Mouse (Mus musculus) limb, embryonic 15.5 days (tissue): ENCODE measurements around the gene Epb41l5. TPM values are rescaled to one million over a fixed set of nuclear protein-coding genes. Genes with fewer than 3 reads are reported as not detected.

Experiments
- ATAC-seq: fragments of 200-750 bp; cut with Nextera tagmentation; 2 replicates; pipeline ENCODE4 v1.8.0; 2017; ENCODE audit warnings: low read depth, moderate TSS enrichment; ENCODE audit not compliant: insufficient number of reproducible peaks, low FRiP score, low TSS enrichment
- H3K27ac ChIP-seq: fragments of 300-500 bp; sonication (generic); 2 replicates; pipeline ENCODE4 v1.5.1; 2015; ENCODE audit warnings: moderate library complexity, mild to moderate bottlenecking, inconsistent platforms
- H3K27me3 ChIP-seq: fragments of 300-500 bp; sonication (generic); 2 replicates; pipeline ENCODE4 v1.6.1; 2015; ENCODE audit warnings: inconsistent platforms
- H3K36me3 ChIP-seq: fragments of 300-500 bp; sonication (generic); 2 replicates; pipeline ENCODE4 v1.6.1; 2015; ENCODE audit warnings: inconsistent platforms
- H3K4me1 ChIP-seq: fragments of 300-500 bp; sonication (generic); 2 replicates; pipeline ENCODE4 v1.6.1; 2015; ENCODE audit warnings: inconsistent platforms
- H3K4me2 ChIP-seq: fragments of 300-500 bp; sonication (generic); 2 replicates; pipeline ENCODE4 v1.6.1; 2015; ENCODE audit warnings: mild to moderate bottlenecking, inconsistent platforms
- H3K4me3 ChIP-seq: fragments of 300-500 bp; sonication (generic); 2 replicates; pipeline ENCODE4 v1.5.1; 2015; ENCODE audit warnings: mild to moderate bottlenecking, inconsistent platforms
- H3K9ac ChIP-seq: fragments of 300-500 bp; sonication (generic); 2 replicates; pipeline ENCODE4 v1.6.1; 2015; ENCODE audit warnings: inconsistent platforms
- H3K9me3 ChIP-seq: fragments of 300-500 bp; sonication (generic); 2 replicates; pipeline ENCODE4 v1.6.1; 2016; ENCODE audit warnings: inconsistent platforms
- WGBS: fragments of 180-500 bp; shearing (Covaris S2); methylation state at CpG from one replicate; pipeline ENCODE4 v1.1.7; 2015; 5-methylcytosine and 5-hydroxymethylcytosine counted together
- polyA plus RNA-seq: library from polyadenylated mRNA; unstranded; fragments of >200 nt; fragmentation: Nextera tagmentation; extraction: Ambion mirVana; gene quantifications from 2 replicates; pipeline ENCODE4 v1.2.1, GENCODE M21; 2015

Gene Epb41l5
- polyA plus RNA-seq, 1 experiment from 2014 or later, result 13.7 TPM

GRCm38 (mm10) chr1:119509474-119509873 is 139.3 kb downstream of the Epb41l5 start:
- H3K9ac ChIP-seq, result no peak overlapping the region
- H3K36me3 ChIP-seq, result no peaks in the 10 kb centered on the region
- no peaks in the 10 kb centered on the region for H3K9me3 ChIP-seq
- peaks cover 17% of the 10 kb centered on the region for H3K4me1 ChIP-seq
- H3K4me2 ChIP-seq, result no peak overlapping the region
- H3K27me3 ChIP-seq, result no peaks in the 10 kb centered on the region
- H3K27ac ChIP-seq, result no peak overlapping the region
- WGBS, result 73% methylated on average over 7 of the region's 7 CpGs
- no peak overlapping the region for H3K4me3 ChIP-seq
- ATAC-seq, result no peak

GRCm38 (mm10) chr1:119508548-119508947 is 140.3 kb downstream of the Epb41l5 start:
- Histone ChIP-seq H3K4me2 (no peak overlapping the region), H3K9ac (no peak overlapping the region), H3K27me3 (no peaks in the 10 kb centered on the region), H3K36me3 (no peaks in the 10 kb centered on the region), H3K9me3 (no peaks in the 10 kb centered on the region), H3K27ac (peak overlapping the region; percentile 47; the same call in 1 of the 2 replicates), H3K4me1 (peaks cover 21% of the 10 kb centered on the region), H3K4me3 (no peak overlapping the region)
- 31% methylated on average over 4 of the region's 4 CpGs for WGBS
- no peak for ATAC-seq

- no peak overlapping the region for H3K9ac ChIP-seq
- peaks cover 32% of the 10 kb centered on the region for H3K4me1 ChIP-seq
- H3K27me3 ChIP-seq, result no peaks in the 10 kb centered on the region
- no peak overlapping the region for H3K4me2 ChIP-seq
- ATAC-seq, result no peak
- no peak overlapping the region for H3K27ac ChIP-seq
- no peak overlapping the region for H3K4me3 ChIP-seq
- H3K36me3 ChIP-seq, result no peaks in the 10 kb centered on the region; the same call in 1 of the 2 replicates
- no peaks in the 10 kb centered on the region for H3K9me3 ChIP-seq
- WGBS, result 87% methylated on average over 3 of the region's 3 CpGs
Observed at GRCm38 (mm10) chr1:119505951-119506350, 142.8 kb downstream of the Epb41l5 start.

GRCm38 (mm10) chr1:119504260-119505062 is 144.3 kb downstream of the Epb41l5 start, which contains the start of gene Ralb:
Gene Ralb, minus strand, starts transcription at chr1:119504794.
- H3K4me2 ChIP-seq, result peak within 1 kb of the TSS; percentile 72
- peak; percentile 96 for ATAC-seq
- no peaks in the 10 kb centered on the region for H3K9me3 ChIP-seq
- peak within 1 kb of the TSS; percentile 53 for H3K9ac ChIP-seq
- peaks cover 4% of the 10 kb centered on the region for H3K36me3 ChIP-seq
- peaks cover 27% of the 10 kb centered on the region for H3K4me1 ChIP-seq
- H3K27me3 ChIP-seq, result no peaks in the 10 kb centered on the region
- under 1% methylated on average over 56 of the region's 57 CpGs for WGBS
- H3K4me3 ChIP-seq, result peak within 1 kb of the TSS; percentile 84
- peak within 1 kb of the TSS; percentile 81 for H3K27ac ChIP-seq

- peak overlapping the region; percentile 81 for H3K27ac ChIP-seq
- no peak for ATAC-seq
- H3K9ac ChIP-seq, result peak overlapping the region; percentile 53
- peaks cover 27% of the 10 kb centered on the region for H3K4me1 ChIP-seq
- peaks cover 4% of the 10 kb centered on the region for H3K36me3 ChIP-seq
- peak overlapping the region; percentile 72 for H3K4me2 ChIP-seq
- no peaks in the 10 kb centered on the region for H3K9me3 ChIP-seq
- no peaks in the 10 kb centered on the region for H3K27me3 ChIP-seq
- H3K4me3 ChIP-seq, result peak overlapping the region; percentile 84
- WGBS, result 22% methylated on average over 5 of the region's 5 CpGs
Observed at GRCm38 (mm10) chr1:119503808-119504207, 145.0 kb downstream of the Epb41l5 start.

GRCm38 (mm10) chr1:119503181-119503580 is 145.6 kb downstream of the Epb41l5 start:
- Histone ChIP-seq H3K9me3 (no peaks in the 10 kb centered on the region), H3K27ac (peak overlapping the region; percentile 44), H3K4me1 (peaks cover 22% of the 10 kb centered on the region), H3K4me2 (peak overlapping the region; percentile 72), H3K27me3 (no peaks in the 10 kb centered on the region), H3K36me3 (peaks cover 4% of the 10 kb centered on the region), H3K4me3 (peak overlapping the region; percentile 84), H3K9ac (no peak overlapping the region)
- WGBS, result 81% methylated on average over 3 of the region's 3 CpGs
- ATAC-seq, result no peak

- Histone ChIP-seq H3K9me3 (no peaks in the 10 kb centered on the region), H3K4me1 (peaks cover 22% of the 10 kb centered on the region), H3K4me2 (peak overlapping the region; percentile 72), H3K4me3 (peak overlapping the region; percentile 84; the same call in 1 of the 2 replicates), H3K9ac (no peak overlapping the region), H3K27ac (no peak overlapping the region), H3K36me3 (peaks cover 4% of the 10 kb centered on the region), H3K27me3 (no peaks in the 10 kb centered on the region)
- 73% methylated on average over 11 of the region's 11 CpGs for WGBS
- no peak for ATAC-seq
Observed at GRCm38 (mm10) chr1:119502729-119503128, 146.1 kb downstream of the Epb41l5 start.

GRCm38 (mm10) chr1:119501881-119502280 is 146.9 kb downstream of the Epb41l5 start:
- Histone ChIP-seq H3K27me3 (no peaks in the 10 kb centered on the region), H3K36me3 (peaks cover 4% of the 10 kb centered on the region), H3K27ac (no peak overlapping the region), H3K9ac (no peak overlapping the region), H3K4me2 (no peak overlapping the region), H3K4me1 (peaks cover 22% of the 10 kb centered on the region), H3K4me3 (no peak overlapping the region), H3K9me3 (no peaks in the 10 kb centered on the region)
- ATAC-seq, result no peak
- 61% methylated on average over 8 of the region's 8 CpGs for WGBS

GRCm38 (mm10) chr1:119499456-119499855 is 149.3 kb downstream of the Epb41l5 start:
- WGBS, result 90% methylated on average over 10 of the region's 10 CpGs
- no peaks in the 10 kb centered on the region for H3K9me3 ChIP-seq
- no peaks in the 10 kb centered on the region for H3K27me3 ChIP-seq
- H3K4me2 ChIP-seq, result no peak overlapping the region
- no peak overlapping the region for H3K4me3 ChIP-seq
- peaks cover 4% of the 10 kb centered on the region for H3K36me3 ChIP-seq
- no peak overlapping the region for H3K9ac ChIP-seq
- no peak for ATAC-seq
- H3K4me1 ChIP-seq, result peaks cover 29% of the 10 kb centered on the region
- H3K27ac ChIP-seq, result no peak overlapping the region

- no peak overlapping the region for H3K27ac ChIP-seq
- H3K4me2 ChIP-seq, result no peak overlapping the region
- no peaks in the 10 kb centered on the region for H3K9me3 ChIP-seq
- H3K36me3 ChIP-seq, result peaks cover 4% of the 10 kb centered on the region
- no peak overlapping the region for H3K4me3 ChIP-seq
- H3K9ac ChIP-seq, result no peak overlapping the region
- peaks cover 31% of the 10 kb centered on the region for H3K4me1 ChIP-seq
- H3K27me3 ChIP-seq, result no peaks in the 10 kb centered on the region
- ATAC-seq, result no peak
- whole genome bisulfite sequencing, result 82% methylated on average over 9 of the region's 9 CpGs
Observed at GRCm38 (mm10) chr1:119498536-119499231, 150.1 kb downstream of the Epb41l5 start.

GRCm38 (mm10) chr1:119497346-119498004 is 151.3 kb downstream of the Epb41l5 start:
- ATAC-seq, result no peak
- Histone ChIP-seq H3K27me3 (no peaks in the 10 kb centered on the region), H3K9ac (no peak overlapping the region), H3K9me3 (no peaks in the 10 kb centered on the region), H3K27ac (no peak overlapping the region), H3K4me3 (no peak overlapping the region), H3K4me1 (peaks cover 21% of the 10 kb centered on the region), H3K36me3 (peaks cover 4% of the 10 kb centered on the region), H3K4me2 (no peak overlapping the region)
- 85% methylated on average over 5 of the region's 5 CpGs for WGBS

- no peaks in the 10 kb centered on the region for H3K9me3 ChIP-seq
- no peak overlapping the region for H3K4me2 ChIP-seq
- peaks cover 40% of the 10 kb centered on the region for H3K4me1 ChIP-seq
- H3K9ac ChIP-seq, result no peak overlapping the region
- H3K36me3 ChIP-seq, result no peaks in the 10 kb centered on the region
- WGBS, result 85% methylated on average over 6 of the region's 6 CpGs
- no peak overlapping the region for H3K27ac ChIP-seq
- H3K4me3 ChIP-seq, result no peak overlapping the region
- no peak for ATAC-seq
- H3K27me3 ChIP-seq, result no peaks in the 10 kb centered on the region
Observed at GRCm38 (mm10) chr1:119495396-119495775, 153.4 kb downstream of the Epb41l5 start.
